In genomic region chr3:35343936-35344335, GRCm38 (mm10) we compare ENCODE assay signal across 20 mouse cellular contexts.
DNase-seq lines count a peak whose midpoint lies in the region; ATAC-seq lines count a peak whose summit lies in the region.
"Had no signal": no experiment of that assay in that cellular context is flagged by ENCODE, and none has a peak within 500 bp of the region (broad histone marks: within the 10 kb centered on the region; RNA-seq: fewer than 3 reads in every experiment).

No protein-coding gene starts in this region.

- no peak overlapping the region for H3K4me3 ChIP-seq in forebrain, embryonic 12.5 days (replicated peaks)
- H3K4me3 ChIP-seq in forebrain, embryonic 14.5 days (ENCODE audit: low read depth, low read length) = no peak overlapping the region
- H3K4me3 ChIP-seq in hindbrain, embryonic 10.5 days = no peak overlapping the region
- H3K4me3 ChIP-seq in hindbrain, embryonic 14.5 days (replicated peaks; ENCODE audit: low read length) = no peak overlapping the region
- H3K4me3 ChIP-seq in midbrain, embryonic 10.5 days = no peak overlapping the region
- no peak overlapping the region for H3K4me3 ChIP-seq in midbrain, embryonic 11.5 days (ENCODE audit: low read depth, low read length)
- H3K4me3 ChIP-seq in embryonic facial prominence, embryonic 10.5 days = no peak overlapping the region
- H3K4me3 ChIP-seq: embryonic facial prominence, embryonic 13.5 days; embryonic facial prominence, embryonic 15.5 days; erythroblast, embryonic 14.5 days; forebrain, embryonic 15.5 days had no signal

- DNase-seq in forebrain, embryonic 14.5 days (ENCODE audit: low spot score) = no peak
- no peak for DNase-seq in hindbrain, embryonic 10.5 days (ENCODE audit: low spot score)
- no peak for DNase-seq in hindbrain, embryonic 14.5 days (ENCODE audit: low spot score)
- no peak for DNase-seq in midbrain, embryonic 10.5 days (ENCODE audit: low spot score)
- no peak for DNase-seq in midbrain, embryonic 11.5 days (ENCODE audit: low spot score, missing footprints)
- DNase-seq in embryonic facial prominence, embryonic 10.5 days (ENCODE audit: low spot score) = no peak
- DNase-seq in cerebellum, postnatal 10 days = no peak
- DNase-seq: adrenal gland, adult 2 months; adrenal gland, postnatal 10 days; adrenal gland, postnatal 25 days; cerebellum, adult 11 months; cerebellum, adult 18-20 months; cerebellum, adult 8-10 months; cerebellum, adult 9-11 months; cerebellum, postnatal 25 days had no signal

- 47% methylated on average over 5 of the region's 5 CpGs for WGBS in forebrain, embryonic 12.5 days
- 36% methylated on average over 5 of the region's 5 CpGs for WGBS in forebrain, embryonic 14.5 days
- WGBS in hindbrain, embryonic 10.5 days = 71% methylated on average over 5 of the region's 5 CpGs
- WGBS in hindbrain, embryonic 14.5 days = 49% methylated on average over 5 of the region's 5 CpGs
- 81% methylated on average over 5 of the region's 5 CpGs for WGBS in midbrain, embryonic 10.5 days
- WGBS in midbrain, embryonic 11.5 days = 88% methylated on average over 5 of the region's 5 CpGs
- WGBS in embryonic facial prominence, embryonic 10.5 days = 70% methylated on average over 5 of the region's 5 CpGs

- no peak overlapping the region for H3K4me2 ChIP-seq in forebrain, embryonic 12.5 days
- H3K4me2 ChIP-seq in forebrain, embryonic 14.5 days (ENCODE audit: low read length) = no peak overlapping the region
- no peak overlapping the region for H3K4me2 ChIP-seq in hindbrain, embryonic 14.5 days (replicated peaks)
- H3K4me2 ChIP-seq in midbrain, embryonic 11.5 days = no peak overlapping the region
- H3K4me2 ChIP-seq: embryonic facial prominence, embryonic 13.5 days; embryonic facial prominence, embryonic 15.5 days; forebrain, embryonic 15.5 days had no signal

- H3K4me1 ChIP-seq in forebrain, embryonic 12.5 days = peaks cover 54% of the 10 kb centered on the region
- H3K4me1 ChIP-seq in forebrain, embryonic 14.5 days (ENCODE audit: control insufficient read depth, insufficient read depth, low read length) = peaks cover 20% of the 10 kb centered on the region; the same call in 1 of the 2 replicates
- H3K4me1 ChIP-seq in hindbrain, embryonic 10.5 days (replicated peaks) = peaks cover 54% of the 10 kb centered on the region
- peaks cover 10% of the 10 kb centered on the region; the same call in 1 of the 2 replicates for H3K4me1 ChIP-seq in hindbrain, embryonic 14.5 days (replicated peaks; ENCODE audit: control insufficient read depth, insufficient read depth, low read length)
- H3K4me1 ChIP-seq in midbrain, embryonic 10.5 days = peaks cover 53% of the 10 kb centered on the region
- peaks cover 16% of the 10 kb centered on the region for H3K4me1 ChIP-seq in midbrain, embryonic 11.5 days (ENCODE audit: control insufficient read depth, insufficient read depth, low read length)
- H3K4me1 ChIP-seq in embryonic facial prominence, embryonic 10.5 days = peaks cover 50% of the 10 kb centered on the region

- H3K27ac ChIP-seq in forebrain, embryonic 12.5 days = peak overlapping the region; percentile 38; the same call in 1 of the 2 replicates
- no peak overlapping the region for H3K27ac ChIP-seq in forebrain, embryonic 14.5 days (ENCODE audit: low read depth, low read length)
- H3K27ac ChIP-seq in hindbrain, embryonic 10.5 days = peak overlapping the region; percentile 80
- H3K27ac ChIP-seq in hindbrain, embryonic 14.5 days = no peak overlapping the region
- H3K27ac ChIP-seq in midbrain, embryonic 10.5 days (replicated peaks) = peak overlapping the region; percentile 50
- no peak overlapping the region for H3K27ac ChIP-seq in midbrain, embryonic 11.5 days (ENCODE audit: low read depth, low read length)
- peak overlapping the region; percentile 61 for H3K27ac ChIP-seq in embryonic facial prominence, embryonic 10.5 days (replicated peaks)
- H3K27ac ChIP-seq: embryonic facial prominence, embryonic 13.5 days; embryonic facial prominence, embryonic 15.5 days had no signal

- no peak for ATAC-seq in forebrain, embryonic 12.5 days (ENCODE audit: low FRiP score)
- ATAC-seq in forebrain, embryonic 14.5 days = no peak
- no peak for ATAC-seq in hindbrain, embryonic 14.5 days (ENCODE audit: low FRiP score)
- no peak for ATAC-seq in midbrain, embryonic 11.5 days (ENCODE audit: low FRiP score)
- ATAC-seq: forebrain, embryonic 15.5 days had no signal

- H3K9me3 ChIP-seq in forebrain, embryonic 12.5 days = no peaks in the 10 kb centered on the region
- no peaks in the 10 kb centered on the region for H3K9me3 ChIP-seq in forebrain, embryonic 14.5 days (replicated peaks; ENCODE audit: control insufficient read depth, low read length)
- H3K9me3 ChIP-seq in hindbrain, embryonic 10.5 days = no peaks in the 10 kb centered on the region
- H3K9me3 ChIP-seq in hindbrain, embryonic 14.5 days (ENCODE audit: control insufficient read depth, low read length) = no peaks in the 10 kb centered on the region
- no peaks in the 10 kb centered on the region for H3K9me3 ChIP-seq in midbrain, embryonic 10.5 days (replicated peaks)
- no peaks in the 10 kb centered on the region for H3K9me3 ChIP-seq in midbrain, embryonic 11.5 days (ENCODE audit: control insufficient read depth, low read length)
- H3K9me3 ChIP-seq in embryonic facial prominence, embryonic 10.5 days = no peaks in the 10 kb centered on the region
- H3K9me3 ChIP-seq: embryonic facial prominence, embryonic 13.5 days; embryonic facial prominence, embryonic 15.5 days; forebrain, embryonic 15.5 days had no signal

- no peaks in the 10 kb centered on the region for H3K27me3 ChIP-seq in forebrain, embryonic 12.5 days
- H3K27me3 ChIP-seq in forebrain, embryonic 14.5 days (replicated peaks; ENCODE audit: control insufficient read depth, insufficient read depth, low read length) = no peaks in the 10 kb centered on the region
- no peaks in the 10 kb centered on the region for H3K27me3 ChIP-seq in hindbrain, embryonic 10.5 days (ENCODE audit: insufficient read depth, poor library complexity, severe bottlenecking)
- no peaks in the 10 kb centered on the region for H3K27me3 ChIP-seq in hindbrain, embryonic 14.5 days (ENCODE audit: control insufficient read depth, insufficient read depth, low read length)
- no peaks in the 10 kb centered on the region for H3K27me3 ChIP-seq in midbrain, embryonic 10.5 days (ENCODE audit: low read depth, poor library complexity, severe bottlenecking)
- H3K27me3 ChIP-seq in midbrain, embryonic 11.5 days (ENCODE audit: control insufficient read depth, insufficient read depth, low read length) = no peaks in the 10 kb centered on the region
- 0 out of 2 replicates have a peak, but pooled peaks cover 3% of the 10 kb centered on the region for H3K27me3 ChIP-seq in embryonic facial prominence, embryonic 10.5 days (replicated peaks; ENCODE audit: low read depth, poor library complexity, severe bottlenecking)
- H3K27me3 ChIP-seq: forebrain, embryonic 15.5 days had no signal

- no peak overlapping the region for H3K9ac ChIP-seq in forebrain, embryonic 12.5 days
- no peak overlapping the region for H3K9ac ChIP-seq in forebrain, embryonic 14.5 days (ENCODE audit: low read length)
- no peak overlapping the region for H3K9ac ChIP-seq in hindbrain, embryonic 14.5 days
- H3K9ac ChIP-seq in midbrain, embryonic 11.5 days (ENCODE audit: low read length) = no peak overlapping the region
- H3K9ac ChIP-seq: embryonic facial prominence, embryonic 13.5 days; embryonic facial prominence, embryonic 15.5 days; forebrain, embryonic 15.5 days had no signal

- H3K36me3 ChIP-seq in forebrain, embryonic 12.5 days (replicated peaks) = no peaks in the 10 kb centered on the region
- H3K36me3 ChIP-seq in forebrain, embryonic 14.5 days (ENCODE audit: control insufficient read depth, insufficient read depth, low read length) = no peaks in the 10 kb centered on the region
- H3K36me3 ChIP-seq in hindbrain, embryonic 10.5 days = no peaks in the 10 kb centered on the region
- no peaks in the 10 kb centered on the region for H3K36me3 ChIP-seq in hindbrain, embryonic 14.5 days (replicated peaks; ENCODE audit: control insufficient read depth, insufficient read depth)
- no peaks in the 10 kb centered on the region for H3K36me3 ChIP-seq in midbrain, embryonic 10.5 days
- no peaks in the 10 kb centered on the region for H3K36me3 ChIP-seq in midbrain, embryonic 11.5 days (ENCODE audit: control insufficient read depth, insufficient read depth, low read length)
- no peaks in the 10 kb centered on the region for H3K36me3 ChIP-seq in embryonic facial prominence, embryonic 10.5 days (replicated peaks)
- H3K36me3 ChIP-seq: embryonic facial prominence, embryonic 13.5 days; embryonic facial prominence, embryonic 15.5 days; forebrain, embryonic 15.5 days had no signal

Comparison
In these comparisons a context has a peak if more than half of its experiments do, and no peak if none do; other contexts are left out.
1. H3K27ac ChIP-seq: peak in forebrain, embryonic 12.5 days (single experiment), hindbrain, embryonic 10.5 days (single experiment), midbrain, embryonic 10.5 days (single experiment) and embryonic facial prominence, embryonic 10.5 days (single experiment); none in forebrain, embryonic 14.5 days (single experiment), hindbrain, embryonic 14.5 days (single experiment) and midbrain, embryonic 11.5 days (single experiment).